Mouse (Mus musculus) granulocyte monocyte progenitor cell, adult 5-6 weeks (primary cell): ENCODE data around the gene Agtr2. TPM values are rescaled to one million over a fixed set of nuclear protein-coding genes. Genes with fewer than 3 reads are reported as not detected.
"Not testable (repeated sequence)": the region's sequence is repeated elsewhere in the genome, so short reads cannot be mapped to it uniquely, and the experiment has no call there.

ENCODE experiments used
- ATAC-seq: replicated peaks from 2 replicates; pipeline ENCODE4 v1.8.0; 2016; ENCODE audit warnings: mild to moderate bottlenecking, moderate TSS enrichment, inconsistent platforms; ENCODE audit not compliant: poor library complexity, severe bottlenecking
- total RNA-seq, 2 experiments: library from RNA; stranded (forward) in 1 of 2; stranded (reverse) in 1 of 2; fragments of 200-712, 200-1000 nt in 1 of 2; fragments of >200 nt in 1 of 2; fragmentation: Nextera tagmentation in 1 of 2; gene quantifications; 2 replicates each; pipeline ENCODE4 v1.2.3; 2014 to 2017

Gene Agtr2
- total RNA-seq (2014; fragmentation: Nextera tagmentation) (not detected in 2 replicates), total RNA-seq (2017) (not detected in 2 replicates)

DNA sequence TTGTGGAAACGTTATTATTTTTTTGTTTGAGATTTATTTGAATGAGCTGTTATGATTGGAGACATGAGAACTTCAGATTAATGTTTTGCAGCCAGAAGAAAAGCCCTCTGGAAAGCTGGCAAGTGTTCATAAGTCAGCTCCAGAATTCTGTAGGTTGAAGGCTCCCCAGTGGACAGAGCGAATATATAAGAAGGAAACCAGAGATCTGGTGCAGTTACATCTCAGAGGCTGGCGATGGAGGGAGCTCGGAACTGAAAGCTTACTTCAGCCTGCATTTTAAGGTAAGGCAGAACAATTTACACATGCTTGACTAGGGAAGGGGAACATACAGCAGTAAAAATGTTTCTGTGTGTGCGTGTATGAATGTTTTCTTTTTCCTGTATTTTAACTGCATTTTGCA is at the start of gene Agtr2:
Agtr2 (plus strand) TSS at position 131 of the 400 bp plus-strand sequence.
- ATAC-seq, result no peak

DNA sequence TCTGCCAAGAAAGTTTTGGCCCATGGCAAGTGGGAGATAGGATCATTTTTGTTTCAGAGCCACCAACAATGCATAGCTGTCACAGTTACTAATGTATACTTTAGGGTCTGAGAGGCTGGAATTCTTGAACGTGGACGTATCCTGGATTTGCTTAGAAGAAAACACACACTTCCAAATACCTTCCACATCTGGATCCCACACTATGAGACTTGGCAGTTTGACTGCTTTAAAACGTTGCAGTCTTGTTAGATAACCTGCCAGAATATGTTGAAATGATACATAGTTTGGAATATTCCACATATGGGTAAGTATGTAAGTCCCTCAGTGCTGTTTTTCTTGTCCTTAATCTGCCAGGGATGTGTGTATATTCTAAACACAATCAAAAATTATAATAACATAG is 31.8 kb upstream of the Agtr2 start:
- ATAC-seq, result no peak

DNA sequence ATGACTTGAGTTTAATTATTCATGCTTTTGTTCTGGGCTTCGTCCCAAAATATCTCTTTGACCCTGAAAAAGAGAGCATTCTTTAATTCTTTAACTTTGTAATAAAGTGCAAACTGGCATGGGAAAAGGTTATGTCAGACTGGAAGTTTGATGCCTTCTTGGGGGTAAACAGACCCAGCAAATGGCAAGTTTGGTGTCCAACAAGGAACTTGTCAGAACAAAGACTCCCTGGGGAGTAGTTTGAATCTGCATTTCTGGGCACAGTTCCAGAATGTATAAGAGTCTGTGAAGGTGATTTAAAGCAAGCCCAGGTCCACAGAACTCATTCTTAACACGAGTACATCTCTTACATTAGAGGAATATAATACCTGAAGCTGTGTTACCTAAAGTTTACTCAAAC is 3.8 kb downstream of the Agtr2 start:
- no peak for ATAC-seq

DNA sequence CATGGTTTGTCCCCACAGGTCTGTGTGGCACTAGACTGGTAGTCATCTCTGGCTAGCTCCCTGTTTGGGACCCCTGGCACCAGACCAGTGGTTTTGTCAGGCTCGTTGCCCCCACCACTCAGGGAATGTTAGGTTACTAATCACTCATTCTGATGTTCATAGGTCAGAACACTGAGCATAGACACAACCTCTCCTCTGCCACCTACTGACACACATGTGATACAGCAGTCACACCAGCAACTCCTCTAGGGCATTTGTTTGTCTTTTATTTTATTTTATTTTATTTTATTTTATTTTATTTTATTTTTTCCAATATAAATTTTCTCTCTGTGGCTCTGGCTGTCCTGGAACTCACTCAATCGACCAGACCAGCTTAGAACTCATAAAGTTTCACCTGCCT is 15.9 kb downstream of the Agtr2 start:
- no peak for ATAC-seq

DNA sequence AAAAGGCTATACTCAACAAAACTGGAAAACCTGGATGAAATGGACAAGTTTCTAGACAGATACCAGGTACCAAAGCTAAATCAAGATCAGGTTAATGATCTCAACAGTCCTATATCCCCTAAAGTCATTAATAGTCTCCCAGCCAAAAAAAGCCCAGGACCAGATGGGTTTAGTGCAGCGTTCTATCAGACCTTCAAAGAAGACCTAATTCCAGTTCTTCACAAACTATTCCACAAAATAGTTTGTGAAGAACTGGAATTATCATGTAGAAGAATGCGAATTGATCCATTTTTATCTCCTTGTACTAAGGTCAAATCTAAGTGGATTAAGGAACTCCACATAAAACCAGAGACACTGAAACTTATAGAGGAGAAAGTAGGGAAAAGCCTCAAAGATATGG is 23.0 kb downstream of the Agtr2 start:
- ATAC-seq, result not testable (repeated sequence)

DNA sequence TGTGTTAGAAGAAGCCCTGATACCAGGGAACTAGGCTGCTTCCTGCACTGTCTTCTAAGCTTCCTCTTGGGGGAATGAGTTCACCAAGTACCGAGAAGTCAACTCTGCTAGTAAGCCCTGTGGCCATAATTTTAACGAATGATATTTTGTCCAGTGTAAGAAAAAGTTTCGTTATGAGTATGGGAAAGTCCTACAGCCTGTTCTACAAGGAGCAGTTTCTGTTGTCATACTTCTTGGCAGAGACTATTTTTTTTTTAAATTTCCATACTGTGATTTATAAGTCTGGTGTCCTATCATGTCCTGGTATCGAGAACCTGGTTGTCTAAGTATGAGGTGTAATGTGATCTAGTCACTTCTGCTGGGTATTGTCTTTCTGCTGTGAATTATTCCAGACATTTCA is 38.2 kb downstream of the Agtr2 start:
- no peak for ATAC-seq

Other genes with a start within 250 kb of the Agtr2 start
- gene Slc6a14, start 230.4 kb downstream of the Agtr2 start, total RNA-seq (2014; fragmentation: Nextera tagmentation), result not detected in 2 replicates
- gene Slc6a14, start 230.4 kb downstream of the Agtr2 start, total RNA-seq (2017), result not detected in 2 replicates